Comparison of ENCODE assay signal across 10 mouse cellular contexts in the genomic region with DNA sequence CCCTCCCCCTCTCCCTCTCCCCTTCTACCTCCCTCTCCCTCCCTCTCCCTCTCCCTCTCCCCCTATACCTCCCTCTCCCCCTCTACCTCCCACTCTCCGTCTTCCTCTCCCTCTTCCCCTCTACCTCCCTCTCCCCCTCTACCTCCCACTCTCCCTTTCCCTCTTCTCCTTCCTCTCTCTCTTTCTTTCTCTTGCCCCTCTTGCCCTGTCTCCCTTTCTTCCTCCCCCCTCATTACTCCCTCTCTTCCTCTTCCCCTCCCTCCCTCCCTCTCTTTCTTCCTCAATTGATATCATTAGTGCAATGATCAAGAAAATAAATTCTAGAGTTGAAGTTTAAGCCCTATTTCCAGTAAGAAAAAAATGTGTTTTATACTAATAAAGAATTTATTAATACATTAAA.
DNase-seq lines count a peak whose midpoint lies in the region; ATAC-seq and TF ChIP-seq lines count a peak whose summit lies in the region.
"Had no signal": no experiment of that assay in that cellular context is flagged by ENCODE, and none has a peak within 500 bp of the region (broad histone marks: within the 10 kb centered on the region; RNA-seq: fewer than 3 reads in every experiment).

No protein-coding gene starts in this region.

- H3K27ac ChIP-seq in kidney, postnatal 0 days = no peak overlapping the region
- no peak overlapping the region for H3K27ac ChIP-seq in stomach, postnatal 0 days (replicated peaks)
- no peak overlapping the region for H3K27ac ChIP-seq in hindbrain, embryonic 11.5 days (ENCODE audit: low read depth, low read length)
- H3K27ac ChIP-seq: embryonic facial prominence, embryonic 15.5 days; midbrain, embryonic 13.5 days had no signal

- H3K36me3 ChIP-seq in kidney, postnatal 0 days (ENCODE audit: insufficient read depth, low read length) = no peaks in the 10 kb centered on the region
- no peaks in the 10 kb centered on the region for H3K36me3 ChIP-seq in stomach, postnatal 0 days (ENCODE audit: control insufficient read depth, insufficient read depth, low read length)
- no peaks in the 10 kb centered on the region for H3K36me3 ChIP-seq in hindbrain, embryonic 11.5 days (ENCODE audit: control insufficient read depth, insufficient read depth, low read length)
- H3K36me3 ChIP-seq: embryonic facial prominence, embryonic 15.5 days; midbrain, embryonic 13.5 days had no signal

- H3K9me3 ChIP-seq in kidney, postnatal 0 days (replicated peaks; ENCODE audit: low read length) = no peaks in the 10 kb centered on the region
- no peaks in the 10 kb centered on the region for H3K9me3 ChIP-seq in stomach, postnatal 0 days (ENCODE audit: control insufficient read depth, low read length)
- H3K9me3 ChIP-seq in hindbrain, embryonic 11.5 days (ENCODE audit: control insufficient read depth, low read length) = no peaks in the 10 kb centered on the region
- H3K9me3 ChIP-seq: embryonic facial prominence, embryonic 15.5 days; midbrain, embryonic 13.5 days had no signal

- TF ChIP-seq CTCF in kidney, postnatal 0 days (IDR thresholded peaks at IDR 0.05; ENCODE audit: low read depth) = no peak
- no peak for TF ChIP-seq CTCF in stomach, postnatal 0 days (IDR thresholded peaks at IDR 0.05; ENCODE audit: low read depth)

- no peak overlapping the region for H3K9ac ChIP-seq in kidney, postnatal 0 days (ENCODE audit: low read depth, low read length)
- no peak overlapping the region for H3K9ac ChIP-seq in stomach, postnatal 0 days (ENCODE audit: low read length)
- H3K9ac ChIP-seq in hindbrain, embryonic 11.5 days (ENCODE audit: low read depth, low read length) = no peak overlapping the region
- H3K9ac ChIP-seq: embryonic facial prominence, embryonic 15.5 days; midbrain, embryonic 13.5 days had no signal

- no peak overlapping the region; the same call in 1 of the 2 replicates for H3K4me3 ChIP-seq in kidney, postnatal 0 days (replicated peaks; ENCODE audit: low read depth, low read length)
- H3K4me3 ChIP-seq in stomach, postnatal 0 days (ENCODE audit: low read depth, low read length) = peak overlapping the region; percentile 8; the same call in 1 of the 2 replicates
- H3K4me3 ChIP-seq in hindbrain, embryonic 11.5 days (ENCODE audit: low read depth, low read length) = no peak overlapping the region
- H3K4me3 ChIP-seq: midbrain, embryonic 13.5 days had no signal

- WGBS in kidney, postnatal 0 days = 67% methylated on average over 1 of the region's 1 CpGs
- WGBS in stomach, postnatal 0 days = no CpG with 5 or more reads among the region's 1 CpGs
- no CpG with 5 or more reads among the region's 1 CpGs for whole genome bisulfite sequencing in hindbrain, embryonic 11.5 days

- no peaks in the 10 kb centered on the region for H3K4me1 ChIP-seq in kidney, postnatal 0 days (replicated peaks; ENCODE audit: insufficient read depth, low read length)
- H3K4me1 ChIP-seq in stomach, postnatal 0 days (replicated peaks; ENCODE audit: control insufficient read depth, insufficient read depth) = no peaks in the 10 kb centered on the region
- no peaks in the 10 kb centered on the region for H3K4me1 ChIP-seq in hindbrain, embryonic 11.5 days (replicated peaks; ENCODE audit: control insufficient read depth, insufficient read depth, low read length)
- H3K4me1 ChIP-seq: embryonic facial prominence, embryonic 15.5 days; midbrain, embryonic 13.5 days had no signal

- no peak for ATAC-seq in CD4-positive, CD25-positive, alpha-beta regulatory T cell, adult 4 months
- no peak for ATAC-seq in kidney, postnatal 0 days (replicated peaks; ENCODE audit: low FRiP score, low read depth)
- no peak for ATAC-seq in stomach, postnatal 0 days (ENCODE audit: low FRiP score, low TSS enrichment)
- ATAC-seq in hindbrain, embryonic 11.5 days (ENCODE audit: low FRiP score) = no peak
- ATAC-seq: midbrain, embryonic 13.5 days had no signal

- H3K27me3 ChIP-seq in kidney, postnatal 0 days (ENCODE audit: insufficient read depth, low read length) = no peaks in the 10 kb centered on the region
- no peaks in the 10 kb centered on the region for H3K27me3 ChIP-seq in stomach, postnatal 0 days (ENCODE audit: control insufficient read depth, insufficient read depth, low read length)
- no peaks in the 10 kb centered on the region for H3K27me3 ChIP-seq in hindbrain, embryonic 11.5 days (ENCODE audit: control insufficient read depth, insufficient read depth, low read length)
- H3K27me3 ChIP-seq: embryonic facial prominence, embryonic 15.5 days; midbrain, embryonic 13.5 days had no signal

- H3K4me2 ChIP-seq in kidney, postnatal 0 days (ENCODE audit: low read length) = peak overlapping the region; percentile 38
- peak overlapping the region; percentile 8; the same call in 1 of the 2 replicates for H3K4me2 ChIP-seq in stomach, postnatal 0 days (replicated peaks; ENCODE audit: low read depth)
- no peak overlapping the region for H3K4me2 ChIP-seq in hindbrain, embryonic 11.5 days (replicated peaks; ENCODE audit: low read depth, low read length)
- H3K4me2 ChIP-seq: embryonic facial prominence, embryonic 15.5 days; midbrain, embryonic 13.5 days had no signal

- peak; percentile 18 for DNase-seq in CD4-positive, CD25-positive, alpha-beta regulatory T cell, adult 2 months (ENCODE audit: low read depth, low spot score)
- no peak for DNase-seq in kidney, postnatal 0 days (ENCODE audit: low spot score)
- no peak for DNase-seq in kidney, adult 9 months
- peak; percentile 2 for DNase-seq in thymus, postnatal 0 days (ENCODE audit: low spot score)
- DNase-seq in thymus, postnatal 14 days = no peak
- DNase-seq in stomach, postnatal 0 days (ENCODE audit: low spot score) = no peak
- no peak for DNase-seq in hindbrain, embryonic 11.5 days (ENCODE audit: low spot score)

- TF ChIP-seq EP300 in stomach, postnatal 0 days (optimal IDR thresholded peaks at IDR 0.05) = no peak

Comparison
In these comparisons a context has a peak if more than half of its experiments do, and no peak if none do; other contexts are left out.
1. DNase-seq: peak in CD4-positive, CD25-positive, alpha-beta regulatory T cell, adult 2 months (single experiment) and thymus, postnatal 0 days (single experiment); none in kidney, postnatal 0 days (single experiment), kidney, adult 9 months (single experiment), thymus, postnatal 14 days (single experiment), stomach, postnatal 0 days (single experiment) and hindbrain, embryonic 11.5 days (single experiment).